Mouse (Mus musculus): Measurements from ENCODE around the gene AI597479. TPM values are rescaled to one million over a fixed set of nuclear protein-coding genes. Genes with fewer than 3 reads are reported as not detected.

AI597479 gene
- polyA plus RNA-seq, 1 experiment, result 27.7 TPM

- no peaks in the 10 kb centered on the region for H3K27me3 ChIP-seq (ENCODE audit: control insufficient read depth, insufficient read depth, low read length, poor library complexity, severe bottlenecking)
- no peak overlapping the region for H3K9ac ChIP-seq (ENCODE audit: low read depth, poor library complexity, severe bottlenecking)
- H3K4me3 ChIP-seq (ENCODE audit: low read depth, low read length), result no peak overlapping the region
- H3K4me1 ChIP-seq (ENCODE audit: control insufficient read depth, insufficient read depth, low read length), result no peaks in the 10 kb centered on the region
- TF ChIP-seq POLR2A (IDR thresholded peaks at IDR 0.05; ENCODE audit: insufficient read depth, low read length) (no peak), EP300 (IDR thresholded peaks at IDR 0.05; ENCODE audit: insufficient read depth, low read depth, low read length) (no peak), CTCF (IDR thresholded peaks at IDR 0.05; ENCODE audit: low read depth, low read length) (no peak)
- no peaks in the 10 kb centered on the region; the same call in 1 of the 2 replicates for H3K9me3 ChIP-seq (replicated peaks; ENCODE audit: control insufficient read depth, insufficient read depth, low read length, poor library complexity, severe bottlenecking)
- no peak overlapping the region for H3K27ac ChIP-seq (ENCODE audit: insufficient read depth, low read length)
- no peaks in the 10 kb centered on the region for H3K36me3 ChIP-seq (ENCODE audit: control insufficient read depth, insufficient read depth, low read length, poor library complexity, severe bottlenecking)
Measured at GRCm38 (mm10) chr1:43145388-43145787, 46.9 kb downstream of the AI597479 start.

GRCm38 (mm10) chr1:43147474-43147873 is 49.0 kb downstream of the AI597479 start:
- H3K4me3 ChIP-seq (ENCODE audit: low read depth, low read length), result no peak overlapping the region
- no peak overlapping the region for H3K9ac ChIP-seq (ENCODE audit: low read depth, poor library complexity, severe bottlenecking)
- H3K27me3 ChIP-seq (ENCODE audit: control insufficient read depth, insufficient read depth, low read length, poor library complexity, severe bottlenecking), result no peaks in the 10 kb centered on the region
- no peaks in the 10 kb centered on the region; the same call in 1 of the 2 replicates for H3K9me3 ChIP-seq (replicated peaks; ENCODE audit: control insufficient read depth, insufficient read depth, low read length, poor library complexity, severe bottlenecking)
- no peaks in the 10 kb centered on the region for H3K36me3 ChIP-seq (ENCODE audit: control insufficient read depth, insufficient read depth, low read length, poor library complexity, severe bottlenecking)
- H3K27ac ChIP-seq (ENCODE audit: insufficient read depth, low read length), result no peak overlapping the region
- TF ChIP-seq EP300 (IDR thresholded peaks at IDR 0.05; ENCODE audit: insufficient read depth, low read depth, low read length), result no peak
- TF ChIP-seq POLR2A (IDR thresholded peaks at IDR 0.05; ENCODE audit: insufficient read depth, low read length), result no peak
- TF ChIP-seq CTCF (IDR thresholded peaks at IDR 0.05; ENCODE audit: low read depth, low read length), result no peak
- H3K4me1 ChIP-seq (ENCODE audit: control insufficient read depth, insufficient read depth, low read length), result no peaks in the 10 kb centered on the region

- Histone ChIP-seq H3K9me3 (replicated peaks; ENCODE audit: control insufficient read depth, insufficient read depth, low read length, poor library complexity, severe bottlenecking) (no peaks in the 10 kb centered on the region), H3K4me1 (ENCODE audit: control insufficient read depth, insufficient read depth, low read length) (no peaks in the 10 kb centered on the region), H3K27ac (ENCODE audit: insufficient read depth, low read length) (no peak overlapping the region), H3K4me3 (ENCODE audit: low read depth, low read length) (no peak overlapping the region), H3K36me3 (ENCODE audit: control insufficient read depth, insufficient read depth, low read length, poor library complexity, severe bottlenecking) (no peaks in the 10 kb centered on the region), H3K27me3 (ENCODE audit: control insufficient read depth, insufficient read depth, low read length, poor library complexity, severe bottlenecking) (no peaks in the 10 kb centered on the region), H3K9ac (ENCODE audit: low read depth, poor library complexity, severe bottlenecking) (no peak overlapping the region)
- TF ChIP-seq CTCF (IDR thresholded peaks at IDR 0.05; ENCODE audit: low read depth, low read length) (no peak), EP300 (IDR thresholded peaks at IDR 0.05; ENCODE audit: insufficient read depth, low read depth, low read length) (no peak), POLR2A (IDR thresholded peaks at IDR 0.05; ENCODE audit: insufficient read depth, low read length) (no peak)
Measured at GRCm38 (mm10) chr1:43150225-43150624, 51.7 kb downstream of the AI597479 start.

- H3K9me3 ChIP-seq (replicated peaks; ENCODE audit: control insufficient read depth, insufficient read depth, low read length, poor library complexity, severe bottlenecking), result no peaks in the 10 kb centered on the region
- H3K27me3 ChIP-seq (ENCODE audit: control insufficient read depth, insufficient read depth, low read length, poor library complexity, severe bottlenecking), result no peaks in the 10 kb centered on the region
- H3K27ac ChIP-seq (ENCODE audit: insufficient read depth, low read length), result no peak overlapping the region
- H3K4me1 ChIP-seq (ENCODE audit: control insufficient read depth, insufficient read depth, low read length), result no peaks in the 10 kb centered on the region
- no peak overlapping the region for H3K4me3 ChIP-seq (ENCODE audit: low read depth, low read length)
- TF ChIP-seq POLR2A (IDR thresholded peaks at IDR 0.05; ENCODE audit: insufficient read depth, low read length) (no peak), CTCF (IDR thresholded peaks at IDR 0.05; ENCODE audit: low read depth, low read length) (no peak), EP300 (IDR thresholded peaks at IDR 0.05; ENCODE audit: insufficient read depth, low read depth, low read length) (no peak)
- no peaks in the 10 kb centered on the region for H3K36me3 ChIP-seq (ENCODE audit: control insufficient read depth, insufficient read depth, low read length, poor library complexity, severe bottlenecking)
- H3K9ac ChIP-seq (ENCODE audit: low read depth, poor library complexity, severe bottlenecking), result no peak overlapping the region
Measured at GRCm38 (mm10) chr1:43152626-43153025, 54.1 kb downstream of the AI597479 start.

GRCm38 (mm10) chr1:43153538-43153937 is 55.0 kb downstream of the AI597479 start:
- TF ChIP-seq EP300 (IDR thresholded peaks at IDR 0.05; ENCODE audit: insufficient read depth, low read depth, low read length) (no peak), POLR2A (IDR thresholded peaks at IDR 0.05; ENCODE audit: insufficient read depth, low read length) (no peak), CTCF (IDR thresholded peaks at IDR 0.05; ENCODE audit: low read depth, low read length) (no peak)
- no peaks in the 10 kb centered on the region for H3K4me1 ChIP-seq (ENCODE audit: control insufficient read depth, insufficient read depth, low read length)

GRCm38 (mm10) chr1:43154491-43154890 is 56.0 kb downstream of the AI597479 start:
- no peaks in the 10 kb centered on the region for H3K36me3 ChIP-seq (ENCODE audit: control insufficient read depth, insufficient read depth, low read length, poor library complexity, severe bottlenecking)
- H3K27me3 ChIP-seq (ENCODE audit: control insufficient read depth, insufficient read depth, low read length, poor library complexity, severe bottlenecking), result no peaks in the 10 kb centered on the region
- no peaks in the 10 kb centered on the region for H3K9me3 ChIP-seq (replicated peaks; ENCODE audit: control insufficient read depth, insufficient read depth, low read length, poor library complexity, severe bottlenecking)
- H3K9ac ChIP-seq (ENCODE audit: low read depth, poor library complexity, severe bottlenecking), result no peak overlapping the region
- no peaks in the 10 kb centered on the region for H3K4me1 ChIP-seq (ENCODE audit: control insufficient read depth, insufficient read depth, low read length)
- no peak overlapping the region for H3K4me3 ChIP-seq (ENCODE audit: low read depth, low read length)
- no peak overlapping the region for H3K27ac ChIP-seq (ENCODE audit: insufficient read depth, low read length)
- TF ChIP-seq POLR2A (IDR thresholded peaks at IDR 0.05; ENCODE audit: insufficient read depth, low read length) (no peak), EP300 (IDR thresholded peaks at IDR 0.05; ENCODE audit: insufficient read depth, low read depth, low read length) (no peak), CTCF (IDR thresholded peaks at IDR 0.05; ENCODE audit: low read depth, low read length) (no peak)

More at GRCm38 (mm10) chr1:43153538-43153937, 55.0 kb downstream of the AI597479 start:
- Histone ChIP-seq H3K9ac (ENCODE audit: low read depth, poor library complexity, severe bottlenecking) (no peak overlapping the region), H3K9me3 (replicated peaks; ENCODE audit: control insufficient read depth, insufficient read depth, low read length, poor library complexity, severe bottlenecking) (no peaks in the 10 kb centered on the region), H3K4me3 (ENCODE audit: low read depth, low read length) (no peak overlapping the region), H3K27me3 (ENCODE audit: control insufficient read depth, insufficient read depth, low read length, poor library complexity, severe bottlenecking) (no peaks in the 10 kb centered on the region), H3K36me3 (ENCODE audit: control insufficient read depth, insufficient read depth, low read length, poor library complexity, severe bottlenecking) (no peaks in the 10 kb centered on the region), H3K27ac (ENCODE audit: insufficient read depth, low read length) (no peak overlapping the region)

All from ES-Bruce4 (cell line).